Mouse (Mus musculus) embryo, embryonic 11.5 days (tissue): ENCODE data around the gene Slc25a12.

Experiments
- DNase-seq: peaks from one replicate; pipeline ENCODE4 v3.0.0-alpha.2; 2012; ENCODE audit warnings: low read depth, low spot score

The Slc25a12 gene

GRCm38 (mm10) chr2:71250841-71251240 lies 116.7 kb downstream of the Slc25a12 start:
- no peak for DNase-seq

GRCm38 (mm10) chr2:71248071-71248470 lies 119.5 kb downstream of the Slc25a12 start:
- DNase-seq = no peak

GRCm38 (mm10) chr2:71246096-71246495 lies 121.5 kb downstream of the Slc25a12 start:
- DNase-seq = no peak

GRCm38 (mm10) chr2:71245416-71245815 lies 122.1 kb downstream of the Slc25a12 start:
- no peak for DNase-seq

- no peak for DNase-seq
Observed at GRCm38 (mm10) chr2:71244807-71245206, 122.7 kb downstream of the Slc25a12 start.

GRCm38 (mm10) chr2:71243058-71243672 lies 124.4 kb downstream of the Slc25a12 start:
- DNase-seq = no peak

GRCm38 (mm10) chr2:71242180-71242579 lies 125.4 kb downstream of the Slc25a12 start:
- DNase-seq = no peak

GRCm38 (mm10) chr2:71241505-71241904 lies 126.0 kb downstream of the Slc25a12 start:
- no peak for DNase-seq

GRCm38 (mm10) chr2:71236009-71236408 lies 131.5 kb downstream of the Slc25a12 start:
- DNase-seq = no peak

- no peak for DNase-seq
Observed at GRCm38 (mm10) chr2:71235420-71235819, 132.1 kb downstream of the Slc25a12 start.

- DNase-seq = no peak
Observed at GRCm38 (mm10) chr2:71232976-71233375, 134.6 kb downstream of the Slc25a12 start.

- no peak for DNase-seq
Observed at GRCm38 (mm10) chr2:71231951-71232350, 135.6 kb downstream of the Slc25a12 start.

- DNase-seq = no peak
Observed at GRCm38 (mm10) chr2:71229603-71230002, 137.9 kb downstream of the Slc25a12 start.

- no peak for DNase-seq
Observed at GRCm38 (mm10) chr2:71227398-71227797, 140.2 kb downstream of the Slc25a12 start.
